Mouse (Mus musculus): Measurements from ENCODE around the gene Pigl.

Pigl gene

GRCm38 (mm10) chr11:62537089-62537488 lies 78.8 kb downstream of the Pigl start:
- DNase-seq: no peak

- DNase-seq: no peak
These were observed 79.3 kb downstream of the Pigl start for GRCm38 (mm10) chr11:62537590-62537989.

GRCm38 (mm10) chr11:62538321-62539088 lies 80.2 kb downstream of the Pigl start:
- peak; percentile 64 for DNase-seq

- peak; percentile 79 for DNase-seq
These were observed 81.0 kb downstream of the Pigl start, which contains the start of gene Cenpv for GRCm38 (mm10) chr11:62539089-62539890. Cenpv (minus strand) TSS chr11:62539261.

GRCm38 (mm10) chr11:62540167-62540566 lies 81.9 kb downstream of the Pigl start:
- no peak for DNase-seq

GRCm38 (mm10) chr11:62540969-62541368 lies 82.7 kb downstream of the Pigl start:
- no peak for DNase-seq

- DNase-seq: no peak
These were observed 83.3 kb downstream of the Pigl start for GRCm38 (mm10) chr11:62541581-62541980.

GRCm38 (mm10) chr11:62543991-62544390 lies 85.7 kb downstream of the Pigl start:
- no peak for DNase-seq

- peak; percentile 78 for DNase-seq
These were observed 91.5 kb downstream of the Pigl start for GRCm38 (mm10) chr11:62549782-62550181.

GRCm38 (mm10) chr11:62550227-62550685 lies 92.0 kb downstream of the Pigl start:
- peak; percentile 53 for DNase-seq

GRCm38 (mm10) chr11:62550727-62551225 lies 92.5 kb downstream of the Pigl start, which contains the start of gene Ubb:
Ubb (plus strand) TSS chr11:62551171.
- DNase-seq: peak; percentile 100

- DNase-seq: peak; percentile 89
These were observed 93.2 kb downstream of the Pigl start for GRCm38 (mm10) chr11:62551226-62552119.

- DNase-seq: no peak
These were observed 94.9 kb downstream of the Pigl start for GRCm38 (mm10) chr11:62553186-62553585.

- no peak for DNase-seq
These were observed 95.4 kb downstream of the Pigl start for GRCm38 (mm10) chr11:62553633-62554032.

GRCm38 (mm10) chr11:62554163-62554855 lies 96.0 kb downstream of the Pigl start:
- DNase-seq: no peak

- no peak for DNase-seq
These were observed 96.8 kb downstream of the Pigl start for GRCm38 (mm10) chr11:62554934-62555517.

GRCm38 (mm10) chr11:62555896-62556412 lies 97.7 kb downstream of the Pigl start:
- DNase-seq: no peak

GRCm38 (mm10) chr11:62557205-62557604 lies 98.9 kb downstream of the Pigl start:
- DNase-seq: no peak

- DNase-seq: no peak
These were observed 99.9 kb downstream of the Pigl start for GRCm38 (mm10) chr11:62558152-62558551.

GRCm38 (mm10) chr11:62558961-62559646 lies 100.8 kb downstream of the Pigl start:
- no peak for DNase-seq
